Mouse (Mus musculus) bone marrow macrophage, adult 2 months (primary cell): ENCODE data around the gene Gm7358.
"Not testable (repeated sequence)": the region's sequence is repeated elsewhere in the genome, so short reads cannot be mapped to it uniquely, and the experiment has no call there.

Experiments
- CTCF ChIP-seq: IDR thresholded peaks from 2 replicates; pipeline ENCODE4 v1.5.1; 2012; ENCODE audit warnings: low read depth, mild to moderate bottlenecking, low read length, moderate library complexity
- POLR2A ChIP-seq: IDR thresholded peaks from 2 replicates; pipeline ENCODE4 v1.6.1; 2012; ENCODE audit warnings: mild to moderate bottlenecking, low read depth, low read length, borderline replicate concordance

GRCm38 (mm10) chr17:14041880-14042279 lies 17.5 kb downstream of the Gm7358 start:
- not testable (repeated sequence) for TF ChIP-seq CTCF, POLR2A
